26 mouse cellular contexts compared by ENCODE assay signal in the genomic region with DNA sequence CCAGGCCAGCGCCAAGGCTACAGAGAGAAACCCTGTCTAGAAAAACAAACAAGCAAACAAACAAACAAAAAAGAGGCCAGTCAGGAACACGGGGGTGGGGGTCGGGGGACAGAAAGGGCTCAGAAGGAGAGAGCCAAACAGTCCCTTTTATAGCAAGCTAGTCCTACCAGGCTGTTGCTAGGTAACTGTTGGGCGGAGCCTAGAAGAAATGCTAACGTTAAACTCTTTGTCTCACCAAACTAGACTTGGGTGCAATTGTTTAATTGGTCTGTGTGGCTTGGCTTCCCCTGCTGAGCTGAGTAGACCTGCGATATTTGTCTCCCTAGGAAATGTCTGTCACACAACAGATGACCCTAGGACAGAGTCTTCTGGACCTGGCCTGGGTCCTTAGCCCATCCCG. TPM values are rescaled to one million over a fixed set of nuclear protein-coding genes. Genes with fewer than 3 reads are reported as not detected.
A peak's percentile ranks its signal among the peaks of the same experiment; 100 is the strongest.
DNase-seq lines count a peak whose midpoint lies in the region; ATAC-seq lines count a peak whose summit lies in the region.
"Had no signal": no experiment of that assay in that cellular context is flagged by ENCODE, and none has a peak within 500 bp of the region (broad histone marks: within the 10 kb centered on the region; RNA-seq: fewer than 3 reads in every experiment).

No protein-coding gene starts in this region.

- H3K27ac ChIP-seq in forebrain, embryonic 16.5 days (ENCODE audit: low read length): no peak overlapping the region
- H3K27ac ChIP-seq: embryonic facial prominence, embryonic 13.5 days; embryonic facial prominence, embryonic 15.5 days; forebrain, embryonic 10.5 days; forebrain, embryonic 12.5 days had no signal

- no peaks in the 10 kb centered on the region for H3K9me3 ChIP-seq in forebrain, embryonic 16.5 days (ENCODE audit: control insufficient read depth, low read length)
- H3K9me3 ChIP-seq: embryonic facial prominence, embryonic 13.5 days; embryonic facial prominence, embryonic 15.5 days; forebrain, embryonic 10.5 days; forebrain, embryonic 12.5 days; G1E had no signal

- H3K9ac ChIP-seq in forebrain, embryonic 16.5 days (replicated peaks; ENCODE audit: low read depth, low read length): no peak overlapping the region
- H3K9ac ChIP-seq: embryonic facial prominence, embryonic 13.5 days; embryonic facial prominence, embryonic 15.5 days; forebrain, embryonic 12.5 days; forebrain, postnatal 0 days had no signal

- WGBS in forebrain, embryonic 16.5 days: 55% methylated on average over 7 of the region's 7 CpGs

- peak; percentile 20 for DNase-seq in retina, postnatal 1 day
- DNase-seq in retina, embryonic 14.5 days (ENCODE audit: low spot score): no peak
- DNase-seq in ES-CJ7 (ENCODE audit: low read depth, low spot score): peak; percentile 65
- peak; percentile 83 for DNase-seq in R1 (ENCODE audit: low read depth, low spot score)
- peak; percentile 82 for DNase-seq in ZHBTc4 (ENCODE audit: low read depth, low spot score)
- no peak for DNase-seq in kidney, postnatal 25 days
- DNase-seq: adrenal gland, adult 2 months; adrenal gland, postnatal 10 days; adrenal gland, postnatal 25 days; cerebellum, adult 11 months; cerebellum, adult 18-20 months; cerebellum, adult 8-10 months; cerebellum, adult 9-11 months; cerebellum, postnatal 14 days; cerebellum, postnatal 36 days; embryo, embryonic 11 days; forebrain, postnatal 0 days had no signal

- no peak overlapping the region for H3K4me3 ChIP-seq in forebrain, embryonic 16.5 days (replicated peaks; ENCODE audit: low read length)
- H3K4me3 ChIP-seq: embryonic facial prominence, embryonic 13.5 days; embryonic facial prominence, embryonic 15.5 days; erythroblast, embryonic 14.5 days; forebrain, embryonic 10.5 days; forebrain, embryonic 12.5 days had no signal

- H3K27me3 ChIP-seq in forebrain, embryonic 16.5 days (replicated peaks; ENCODE audit: control insufficient read depth, insufficient read depth, low read length): no peaks in the 10 kb centered on the region
- H3K27me3 ChIP-seq: embryonic facial prominence, embryonic 13.5 days; embryonic facial prominence, embryonic 15.5 days; forebrain, embryonic 12.5 days had no signal

- no peak for ATAC-seq in forebrain, embryonic 16.5 days
- ATAC-seq: forebrain, embryonic 14.5 days; forebrain, postnatal 0 days; Patski had no signal

- H3K4me2 ChIP-seq in forebrain, embryonic 16.5 days (ENCODE audit: low read length): no peak overlapping the region
- H3K4me2 ChIP-seq: embryonic facial prominence, embryonic 13.5 days; embryonic facial prominence, embryonic 15.5 days; forebrain, embryonic 12.5 days had no signal

- no peaks in the 10 kb centered on the region for H3K36me3 ChIP-seq in forebrain, embryonic 16.5 days (ENCODE audit: control insufficient read depth, insufficient read depth)
- H3K36me3 ChIP-seq: embryonic facial prominence, embryonic 13.5 days; embryonic facial prominence, embryonic 15.5 days; forebrain, embryonic 10.5 days; forebrain, embryonic 12.5 days; G1E had no signal

- no peaks in the 10 kb centered on the region for H3K4me1 ChIP-seq in forebrain, embryonic 16.5 days (replicated peaks; ENCODE audit: control insufficient read depth, insufficient read depth, low read length)
- H3K4me1 ChIP-seq: embryonic facial prominence, embryonic 13.5 days; embryonic facial prominence, embryonic 15.5 days; forebrain, embryonic 10.5 days; forebrain, embryonic 12.5 days had no signal

RNA-seq across cellular contexts. Expression of a gene that starts 16.2 kb away (rescaled TPM):
- 13.0 and 13.9 TPM in 2 replicates for polyA plus RNA-seq in forebrain, embryonic 16.5 days (2015; fragmentation: Nextera tagmentation; extraction: Ambion mirVana)

RNA-seq across cellular contexts. Expression of a gene that starts 34.2 kb away (rescaled TPM):
- polyA plus RNA-seq in forebrain, embryonic 16.5 days (2015; fragmentation: Nextera tagmentation; extraction: Ambion mirVana): 608 and 664 TPM in 2 replicates

RNA-seq across cellular contexts. Expression of a gene that starts 55.4 kb away (rescaled TPM):
- polyA plus RNA-seq in forebrain, embryonic 16.5 days (2015; fragmentation: Nextera tagmentation; extraction: Ambion mirVana): 0.20 TPM in 2 replicates

Comparison
In these comparisons a context has a peak if more than half of its experiments do, and no peak if none do; other contexts are left out.
1. DNase-seq: peak in retina, postnatal 1 day (single experiment), ES-CJ7 (single experiment), R1 (single experiment) and ZHBTc4 (single experiment); none in retina, embryonic 14.5 days (single experiment) and kidney, postnatal 25 days (0 of 2).